Mouse (Mus musculus) kidney, embryonic 15.5 days (tissue): ENCODE results near the gene Usb1. TPM values are rescaled to one million over a fixed set of nuclear protein-coding genes. Genes with fewer than 3 reads are reported as not detected.
A peak's percentile ranks its signal among the peaks of the same experiment; 100 is the strongest.

ENCODE experiments used
- ATAC-seq: fragments of 200-750 bp; cut with Nextera tagmentation; replicated peaks from 2 replicates; pipeline ENCODE4 v1.8.0; 2017; ENCODE audit warnings: moderate TSS enrichment; ENCODE audit not compliant: low FRiP score
- H3K27ac ChIP-seq: fragments of 300-500 bp; sonication (generic); 2 replicates; pipeline ENCODE4 v1.5.1; 2015; ENCODE audit warnings: mild to moderate bottlenecking, inconsistent platforms
- H3K27me3 ChIP-seq: fragments of 300-500 bp; sonication (generic); 2 replicates; pipeline ENCODE4 v1.6.1; 2015; ENCODE audit warnings: inconsistent platforms
- H3K36me3 ChIP-seq: fragments of 300-500 bp; sonication (generic); 2 replicates; pipeline ENCODE4 v1.6.1; 2015; ENCODE audit warnings: inconsistent platforms
- H3K4me1 ChIP-seq: fragments of 300-500 bp; sonication (generic); 2 replicates; pipeline ENCODE4 v1.6.1; 2015; ENCODE audit warnings: inconsistent platforms
- H3K4me2 ChIP-seq: fragments of 300-500 bp; sonication (generic); 2 replicates; pipeline ENCODE4 v1.6.1; 2015; ENCODE audit warnings: moderate library complexity, mild to moderate bottlenecking, inconsistent platforms
- H3K4me3 ChIP-seq: fragments of 300-500 bp; sonication (generic); replicated peaks from 2 replicates; pipeline ENCODE4 v1.5.1; 2015; ENCODE audit warnings: mild to moderate bottlenecking, inconsistent platforms
- H3K9ac ChIP-seq: fragments of 300-500 bp; sonication (generic); 2 replicates; pipeline ENCODE4 v1.6.1; 2015; ENCODE audit warnings: mild to moderate bottlenecking, inconsistent platforms
- H3K9me3 ChIP-seq: fragments of 300-500 bp; sonication (generic); replicated peaks from 2 replicates; pipeline ENCODE4 v1.6.1; 2016; ENCODE audit warnings: inconsistent platforms
- WGBS: fragments of 180-500 bp; shearing (Covaris S2); methylation state at CpG from one replicate; pipeline ENCODE4 v1.1.7; 2015; ENCODE audit warnings: mixed read lengths; 5-methylcytosine and 5-hydroxymethylcytosine counted together
- polyA plus RNA-seq: library from polyadenylated mRNA; unstranded; fragments of >200 nt; fragmentation: Nextera tagmentation; extraction: Ambion mirVana; gene quantifications from 2 replicates; pipeline ENCODE4 v1.2.1, GENCODE M21; 2015

Gene Usb1
- polyA plus RNA-seq, 1 experiment from 2014 or later, result 47.0 TPM

DNA sequence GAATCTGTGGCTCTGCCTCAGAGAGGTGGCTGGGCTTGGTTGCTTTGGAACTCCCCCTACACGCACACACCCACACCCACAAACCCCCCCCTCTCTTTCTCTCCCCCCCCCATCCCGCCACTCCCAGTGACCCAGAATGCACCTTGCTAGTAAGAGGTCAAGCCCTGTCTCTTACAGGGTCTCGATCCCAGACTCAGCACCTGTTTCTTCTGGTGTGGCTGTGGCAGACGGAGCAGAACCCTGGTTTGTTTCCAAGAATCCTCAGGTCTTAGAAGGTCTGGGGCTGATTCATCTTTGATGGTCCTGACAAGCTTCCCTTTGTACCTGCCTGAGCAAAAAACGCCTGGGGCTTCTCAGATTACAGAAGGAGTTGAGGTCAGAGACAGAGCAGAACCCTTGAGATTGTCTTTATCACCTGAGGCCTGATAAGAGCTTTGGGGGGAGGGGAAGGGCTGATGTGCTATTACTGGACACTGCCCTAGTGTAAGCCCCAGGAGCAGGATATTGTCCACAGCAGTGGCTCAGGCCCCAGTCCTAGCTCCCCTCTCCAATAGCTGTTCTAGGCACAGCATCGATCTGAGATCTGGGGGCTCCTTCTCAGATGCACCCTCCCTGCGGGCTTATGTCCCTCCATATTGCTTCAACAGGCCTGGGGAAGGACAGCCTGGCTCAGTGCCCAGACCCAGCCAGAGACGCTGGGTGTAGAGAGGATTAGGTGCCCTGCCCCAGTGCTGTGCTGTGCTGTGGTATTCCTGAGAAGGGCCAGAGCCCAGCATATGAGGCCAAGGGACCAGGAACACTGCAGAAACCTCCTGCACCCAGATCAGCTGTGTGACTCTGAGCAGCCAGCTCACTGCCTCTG lies 26.7 kb downstream of the Usb1 start:
- no peak overlapping the region for H3K9ac ChIP-seq
- no peak overlapping the region for H3K4me2 ChIP-seq
- no peak for ATAC-seq

DNA sequence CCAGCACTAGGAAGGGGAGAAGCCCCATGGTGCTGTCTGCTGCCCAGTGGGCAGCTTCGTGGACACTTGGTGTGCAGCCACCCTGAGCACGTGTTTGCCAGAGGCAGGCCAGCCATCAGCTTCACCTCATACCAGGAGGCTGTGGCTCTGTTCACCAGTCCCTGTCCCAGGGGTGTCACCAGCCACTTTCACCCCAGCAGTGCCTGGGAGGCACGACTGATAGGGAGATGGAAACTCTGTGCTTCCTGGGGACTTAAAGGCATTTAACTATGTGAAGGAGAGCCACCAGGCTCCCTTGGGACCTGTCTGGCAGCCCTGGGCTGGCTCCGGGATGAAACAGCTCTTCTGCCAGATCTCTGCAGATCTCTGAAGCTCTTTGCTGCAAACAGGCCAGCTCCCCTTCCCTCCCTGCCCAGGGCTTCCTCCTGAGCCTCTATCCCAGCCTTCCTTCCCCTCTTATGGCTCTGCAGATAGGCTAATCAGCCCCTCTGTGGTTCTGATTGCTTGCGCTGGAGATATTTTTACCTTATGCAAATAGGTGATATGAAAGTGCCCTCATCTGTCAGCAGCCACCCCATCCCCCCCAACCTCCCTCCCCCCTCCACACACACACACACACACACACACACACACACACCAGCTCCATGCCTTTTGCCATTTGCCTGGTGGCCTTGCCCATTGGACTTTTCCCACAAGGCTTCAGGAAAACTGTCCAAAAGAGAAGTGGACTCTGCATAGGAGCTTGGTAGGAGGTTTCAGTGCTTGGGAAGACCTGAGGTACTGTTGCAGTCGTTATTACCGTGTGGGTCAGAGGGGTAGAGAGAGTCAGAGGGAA lies 28.3 kb downstream of the Usb1 start:
- peaks cover 41% of the 10 kb centered on the region for H3K4me1 ChIP-seq
- 62% methylated on average over 7 of the region's 7 CpGs for WGBS
- H3K4me2 ChIP-seq, result no peak overlapping the region
- H3K4me3 ChIP-seq, result no peak overlapping the region
- no peaks in the 10 kb centered on the region for H3K27me3 ChIP-seq
- H3K9ac ChIP-seq, result no peak overlapping the region
- no peak overlapping the region for H3K27ac ChIP-seq
- no peak for ATAC-seq
- H3K9me3 ChIP-seq, result no peaks in the 10 kb centered on the region
- H3K36me3 ChIP-seq, result no peaks in the 10 kb centered on the region

More for the DNA sequence above, 26.7 kb downstream of the Usb1 start:
- H3K9me3 ChIP-seq, result no peaks in the 10 kb centered on the region
- 38% methylated on average over 8 of the region's 8 CpGs for WGBS
- H3K36me3 ChIP-seq, result no peaks in the 10 kb centered on the region
- H3K4me1 ChIP-seq, result peaks cover 52% of the 10 kb centered on the region
- H3K27me3 ChIP-seq, result peaks cover 6% of the 10 kb centered on the region; the same call in 1 of the 2 replicates
- H3K27ac ChIP-seq, result peak overlapping the region; percentile 30; the same call in 1 of the 2 replicates
- no peak overlapping the region for H3K4me3 ChIP-seq

DNA sequence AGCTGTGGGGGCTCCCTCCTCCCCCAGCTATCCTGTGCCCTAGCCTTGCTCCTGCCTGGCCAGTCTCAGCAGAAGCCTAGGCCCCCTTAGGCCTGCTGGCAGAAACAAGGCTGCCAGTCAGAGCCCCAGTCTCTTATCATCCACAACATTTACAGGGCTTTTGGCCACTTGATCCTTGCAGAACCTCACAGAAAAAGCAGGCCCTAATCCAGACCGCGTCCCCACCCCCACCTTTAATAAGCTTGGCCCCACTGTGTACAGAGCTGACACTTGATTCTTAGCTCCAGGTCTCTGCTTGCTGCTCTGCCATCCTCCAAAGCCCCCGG lies 28.9 kb downstream of the Usb1 start:
- H3K4me3 ChIP-seq, result no peak overlapping the region
- H3K4me1 ChIP-seq, result peaks cover 39% of the 10 kb centered on the region
- WGBS, result 80% methylated on average over 3 of the region's 3 CpGs
- H3K4me2 ChIP-seq, result no peak overlapping the region
- no peak for ATAC-seq
- H3K9me3 ChIP-seq, result no peaks in the 10 kb centered on the region
- H3K27ac ChIP-seq, result no peak overlapping the region
- no peak overlapping the region for H3K9ac ChIP-seq
- H3K36me3 ChIP-seq, result no peaks in the 10 kb centered on the region
- H3K27me3 ChIP-seq, result no peaks in the 10 kb centered on the region

DNA sequence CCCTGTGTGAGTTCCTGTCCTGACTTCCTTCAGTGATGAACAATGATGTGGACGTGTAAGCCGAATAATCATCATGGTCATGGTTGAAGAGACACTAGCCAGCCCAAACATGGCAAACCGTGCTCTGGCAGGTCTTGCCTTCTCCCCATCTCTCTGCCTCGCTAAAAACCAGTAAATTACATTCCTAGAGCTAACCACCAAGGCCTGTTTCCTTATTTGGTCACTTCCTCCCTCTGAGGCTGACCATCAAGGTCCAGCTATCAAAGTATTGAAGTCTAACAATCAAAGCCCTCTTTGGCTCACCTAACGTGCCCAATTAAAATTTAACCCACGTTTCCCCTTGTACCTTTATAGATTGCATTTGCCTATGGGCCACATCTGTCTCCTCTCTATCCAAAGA lies 30.2 kb downstream of the Usb1 start:
- 0 out of 2 replicates have a peak overlapping the region, but pooled peaks have one; percentile 6 for H3K27ac ChIP-seq
- H3K27me3 ChIP-seq, result no peaks in the 10 kb centered on the region
- H3K9ac ChIP-seq, result no peak overlapping the region
- 44% methylated on average over 6 of the region's 6 CpGs for WGBS
- H3K4me1 ChIP-seq, result peaks cover 39% of the 10 kb centered on the region
- H3K4me2 ChIP-seq, result no peak overlapping the region
- H3K36me3 ChIP-seq, result no peaks in the 10 kb centered on the region
- H3K4me3 ChIP-seq, result no peak overlapping the region
- ATAC-seq, result no peak
- H3K9me3 ChIP-seq, result no peaks in the 10 kb centered on the region

DNA sequence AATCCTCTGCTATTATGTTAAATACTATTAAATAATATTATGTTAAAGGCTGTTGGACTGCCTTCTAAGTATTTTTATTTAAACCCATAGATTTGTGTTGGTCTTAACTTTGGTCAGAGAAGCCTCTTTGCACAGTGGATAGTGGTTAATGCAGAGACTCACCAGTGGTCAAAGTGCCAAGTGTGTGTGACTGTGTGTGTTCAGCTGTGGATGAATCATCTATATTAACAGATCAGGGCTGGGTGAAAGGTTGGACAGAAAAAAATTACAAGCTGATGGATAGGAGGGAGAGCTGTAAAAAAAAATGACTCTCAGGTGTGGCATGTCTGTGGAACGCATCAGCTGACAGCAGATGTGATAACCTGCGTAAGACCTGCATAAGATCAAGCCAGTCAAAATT lies 31.8 kb downstream of the Usb1 start:
- Histone ChIP-seq H3K9ac (no peak overlapping the region), H3K27me3 (no peaks in the 10 kb centered on the region), H3K36me3 (peaks cover 6% of the 10 kb centered on the region; the same call in 1 of the 2 replicates), H3K9me3 (no peaks in the 10 kb centered on the region), H3K27ac (no peak overlapping the region), H3K4me2 (no peak overlapping the region), H3K4me3 (no peak overlapping the region), H3K4me1 (peaks cover 32% of the 10 kb centered on the region)
- ATAC-seq, result no peak
- WGBS, result 94% methylated on average over 2 of the region's 2 CpGs

DNA sequence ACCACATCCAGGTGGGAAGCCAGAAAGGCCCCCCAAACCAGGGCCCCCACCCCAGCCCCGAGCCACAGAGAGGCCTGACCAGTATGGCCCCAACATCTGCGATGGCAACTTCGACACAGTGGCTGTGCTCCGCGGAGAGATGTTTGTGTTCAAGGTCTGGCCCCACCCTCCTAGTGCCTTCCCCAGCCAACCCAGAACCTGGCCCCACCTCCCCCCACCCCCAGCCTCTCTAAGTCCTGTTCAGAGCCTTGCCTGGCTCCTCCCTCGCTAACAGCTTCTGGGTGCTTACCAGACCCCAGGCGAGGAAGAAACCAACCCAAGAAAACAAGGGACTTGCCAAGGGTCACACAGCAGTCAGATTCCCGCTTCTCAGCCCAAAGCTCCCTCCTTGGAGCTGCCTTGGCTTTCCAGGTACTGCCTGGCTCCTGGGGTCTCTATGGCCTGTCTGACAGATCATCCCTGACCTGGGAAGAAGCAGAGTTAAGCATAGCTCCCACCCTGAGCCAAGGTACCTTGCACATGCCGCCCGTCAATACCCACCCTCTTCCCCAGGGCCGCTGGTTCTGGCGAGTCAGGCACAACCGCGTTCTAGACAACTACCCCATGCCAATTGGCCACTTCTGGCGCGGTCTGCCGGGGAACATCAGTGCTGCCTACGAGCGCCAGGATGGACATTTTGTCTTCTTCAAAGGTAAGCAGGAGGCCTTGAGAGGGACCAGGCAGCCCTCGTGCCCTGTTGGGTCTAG lies 37.7 kb downstream of the Usb1 start:
- no peak overlapping the region for H3K27ac ChIP-seq
- 43% methylated on average over 20 of the region's 20 CpGs for WGBS
- ATAC-seq, result peak; percentile 63
- peak overlapping the region; percentile 25; the same call in 1 of the 2 replicates for H3K4me3 ChIP-seq
- H3K27me3 ChIP-seq, result no peaks in the 10 kb centered on the region
- peaks cover 24% of the 10 kb centered on the region for H3K36me3 ChIP-seq
- H3K9me3 ChIP-seq, result no peaks in the 10 kb centered on the region
- peaks cover 23% of the 10 kb centered on the region for H3K4me1 ChIP-seq
- peak overlapping the region; percentile 57 for H3K4me2 ChIP-seq
- no peak overlapping the region for H3K9ac ChIP-seq

DNA sequence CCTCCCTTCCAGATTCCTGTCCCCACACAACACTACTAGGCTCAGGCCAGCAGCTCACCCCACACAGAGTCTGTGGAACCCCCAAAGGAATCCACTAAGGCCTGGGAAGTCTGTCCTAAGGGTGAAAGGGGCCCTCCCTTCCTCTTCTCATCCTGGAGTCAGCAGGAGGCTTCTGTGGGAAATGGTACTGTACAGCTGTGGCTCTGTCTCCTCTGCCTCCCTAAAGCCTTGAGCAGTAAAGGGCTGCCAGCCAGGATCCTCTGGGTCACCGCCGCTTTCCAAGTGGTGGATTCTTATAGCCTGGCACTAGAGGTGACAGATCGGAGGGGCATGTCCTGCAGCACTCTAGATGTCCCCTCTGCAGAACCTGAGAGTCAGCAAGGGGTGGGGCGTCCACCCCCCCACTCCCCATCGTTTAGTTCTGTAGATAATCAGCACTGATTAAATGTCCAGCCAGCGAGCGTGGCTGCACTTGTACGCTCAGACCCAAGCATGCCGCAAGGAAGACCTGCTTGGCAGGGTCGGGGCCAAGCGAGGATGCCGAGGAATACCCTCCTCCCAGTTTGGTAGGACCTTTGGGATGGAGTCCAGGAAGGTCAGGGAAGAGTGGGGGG lies 41.4 kb downstream of the Usb1 start:
- no peaks in the 10 kb centered on the region for H3K27me3 ChIP-seq
- H3K9ac ChIP-seq, result no peak overlapping the region
- no peak for ATAC-seq
- H3K4me3 ChIP-seq, result no peak overlapping the region
- no peak overlapping the region for H3K4me2 ChIP-seq
- peaks cover 36% of the 10 kb centered on the region for H3K4me1 ChIP-seq
- H3K36me3 ChIP-seq, result peaks cover 19% of the 10 kb centered on the region
- no peaks in the 10 kb centered on the region for H3K9me3 ChIP-seq
- WGBS, result 82% methylated on average over 12 of the region's 12 CpGs
- H3K27ac ChIP-seq, result no peak overlapping the region

DNA sequence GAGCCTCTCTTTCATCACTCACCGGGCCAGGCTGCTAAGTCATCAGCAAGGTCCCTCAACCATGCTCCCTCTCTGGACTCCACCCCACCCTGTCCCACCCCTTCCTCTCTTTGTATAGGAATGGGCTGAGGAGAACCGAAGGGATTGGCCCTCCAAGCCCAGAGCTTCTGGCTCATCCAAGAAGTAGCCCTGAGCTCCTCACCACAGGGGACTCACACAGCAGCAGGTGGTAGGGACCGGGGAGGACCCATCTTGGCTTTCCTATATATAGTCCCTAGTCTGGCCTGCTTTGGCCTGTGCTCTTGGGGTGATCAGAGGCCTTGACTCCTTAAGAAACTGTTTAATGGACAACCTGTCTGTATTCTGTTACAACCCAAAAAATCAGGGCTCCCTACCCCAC lies 42.3 kb downstream of the Usb1 start:
- ATAC-seq, result no peak
- Histone ChIP-seq H3K36me3 (peaks cover 18% of the 10 kb centered on the region), H3K4me1 (peaks cover 29% of the 10 kb centered on the region), H3K9me3 (no peaks in the 10 kb centered on the region), H3K9ac (no peak overlapping the region), H3K4me2 (no peak overlapping the region), H3K27me3 (no peaks in the 10 kb centered on the region), H3K27ac (no peak overlapping the region), H3K4me3 (no peak overlapping the region)
- 68% methylated on average over 3 of the region's 3 CpGs for WGBS

DNA sequence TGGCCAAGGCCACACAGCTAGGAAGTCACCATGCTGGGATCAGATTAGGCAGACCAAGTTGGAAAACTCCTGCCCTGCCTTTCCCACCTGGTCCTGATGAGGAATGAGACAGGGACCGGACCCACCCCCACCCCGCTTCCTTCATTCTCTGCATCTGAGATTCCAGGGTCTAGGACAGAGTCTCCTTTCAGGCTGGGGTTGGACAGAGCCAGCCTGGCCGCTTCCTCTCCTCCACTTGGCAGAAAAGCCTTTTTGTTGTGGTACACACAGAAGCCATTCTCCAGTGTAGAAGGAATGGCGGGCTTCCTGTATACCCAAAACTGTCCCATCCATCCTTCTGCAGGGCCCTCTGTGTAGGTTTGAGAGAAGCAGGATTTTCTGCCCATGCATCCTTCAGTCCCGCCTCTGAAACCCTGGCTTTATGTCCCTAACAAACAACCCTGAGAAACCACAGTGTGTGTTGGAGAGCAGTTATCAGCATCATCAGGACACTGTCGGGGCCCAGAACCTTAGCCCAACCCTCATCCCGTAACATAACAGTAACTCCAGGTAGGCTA lies 43.4 kb downstream of the Usb1 start:
- Histone ChIP-seq H3K27me3 (no peaks in the 10 kb centered on the region), H3K27ac (no peak overlapping the region), H3K4me3 (no peak overlapping the region), H3K36me3 (peaks cover 18% of the 10 kb centered on the region), H3K9me3 (no peaks in the 10 kb centered on the region), H3K4me2 (no peak overlapping the region), H3K9ac (no peak overlapping the region), H3K4me1 (peaks cover 22% of the 10 kb centered on the region)
- WGBS, result 87% methylated on average over 7 of the region's 7 CpGs
- ATAC-seq, result no peak

DNA sequence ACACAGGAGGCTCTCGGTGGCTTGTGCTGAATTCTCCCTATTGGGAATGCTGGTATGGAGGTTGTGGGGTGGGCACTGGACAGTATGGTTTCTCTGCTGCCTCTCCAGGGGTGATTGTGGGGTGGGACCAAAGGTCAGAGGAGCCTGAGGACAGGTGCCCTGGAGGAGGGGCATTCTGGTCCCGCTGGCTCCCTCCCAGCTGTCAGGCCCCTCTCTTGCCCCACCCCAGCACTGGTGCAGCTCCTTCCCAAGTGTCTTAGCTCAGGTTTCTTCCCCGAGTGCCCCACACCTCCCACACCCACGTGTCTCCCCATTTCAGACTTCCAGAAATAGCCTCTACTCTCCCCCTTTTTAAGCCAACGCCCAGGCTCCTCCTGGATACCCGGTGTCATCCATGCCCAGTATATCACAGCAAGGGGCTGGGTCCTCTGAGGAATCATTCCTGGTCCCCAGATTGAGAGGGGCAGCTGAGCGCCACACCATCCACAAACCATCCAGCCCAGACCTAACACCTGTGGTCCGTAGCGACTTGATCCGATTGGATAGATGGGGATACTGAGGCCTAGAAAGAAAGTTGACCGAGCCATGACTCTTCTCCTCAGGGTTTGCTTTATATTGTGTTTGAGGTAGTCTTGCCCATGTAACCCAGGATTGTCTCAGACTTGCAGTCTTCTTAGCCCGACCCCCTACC lies 44.4 kb downstream of the Usb1 start:
- Histone ChIP-seq H3K4me1 (peaks cover 22% of the 10 kb centered on the region), H3K36me3 (peaks cover 10% of the 10 kb centered on the region)
- 70% methylated on average over 12 of the region's 12 CpGs for WGBS

DNA sequence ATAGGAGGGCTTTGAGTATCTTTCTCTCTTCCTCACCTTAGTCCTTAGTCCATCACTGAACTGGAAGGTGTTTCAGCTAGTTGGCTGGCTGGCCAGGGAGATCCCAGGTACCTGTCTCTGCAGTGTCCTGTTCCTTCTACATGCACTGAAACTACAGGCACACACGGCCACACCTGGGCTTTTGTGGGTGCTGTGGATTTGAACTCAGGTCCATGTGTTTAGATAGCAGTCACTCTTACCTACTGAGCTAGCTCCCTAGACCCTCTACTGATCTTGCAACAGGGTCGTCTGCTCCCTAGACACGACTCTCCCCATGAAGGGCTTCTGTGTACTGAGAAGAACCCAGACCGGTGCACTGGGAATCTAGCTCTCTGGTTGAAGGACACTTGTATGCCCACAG lies 45.0 kb downstream of the Usb1 start:
- no peaks in the 10 kb centered on the region for H3K27me3 ChIP-seq
- H3K4me2 ChIP-seq, result no peak overlapping the region
- H3K4me3 ChIP-seq, result no peak overlapping the region
- WGBS, result 85% methylated on average over 4 of the region's 4 CpGs
- ATAC-seq, result no peak
- peaks cover 3% of the 10 kb centered on the region for H3K36me3 ChIP-seq
- no peaks in the 10 kb centered on the region for H3K9me3 ChIP-seq
- H3K27ac ChIP-seq, result 0 out of 2 replicates have a peak overlapping the region, but pooled peaks have one; percentile 64
- no peak overlapping the region for H3K9ac ChIP-seq
- peaks cover 22% of the 10 kb centered on the region for H3K4me1 ChIP-seq

More for the DNA sequence above, 44.4 kb downstream of the Usb1 start:
- H3K4me3 ChIP-seq, result no peak overlapping the region
- no peak for ATAC-seq
- no peaks in the 10 kb centered on the region for H3K9me3 ChIP-seq
- H3K9ac ChIP-seq, result no peak overlapping the region
- H3K27me3 ChIP-seq, result no peaks in the 10 kb centered on the region
- H3K4me2 ChIP-seq, result no peak overlapping the region
- no peak overlapping the region for H3K27ac ChIP-seq
